Mouse (Mus musculus) thymus, adult 2 months (tissue): ENCODE data around the gene Psat1.

Experiments used
- CTCF ChIP-seq: fragments of 200-500 bp; IDR thresholded peaks from 2 replicates; pipeline ENCODE4 v1.5.1; 2012; ENCODE audit warnings: mild to moderate bottlenecking, control low read depth, low read length, moderate library complexity, borderline replicate concordance; ENCODE audit not compliant: control insufficient read depth, poor library complexity, insufficient read depth; ENCODE audit errors: extremely low read depth
- POLR2A ChIP-seq: fragments of 200-500 bp; IDR thresholded peaks from 2 replicates; pipeline ENCODE4 v1.6.1; 2012; ENCODE audit warnings: mild to moderate bottlenecking, low read length, control low read depth, moderate library complexity; ENCODE audit not compliant: control insufficient read depth, poor library complexity, insufficient read depth; ENCODE audit errors: extremely low read depth

DNA sequence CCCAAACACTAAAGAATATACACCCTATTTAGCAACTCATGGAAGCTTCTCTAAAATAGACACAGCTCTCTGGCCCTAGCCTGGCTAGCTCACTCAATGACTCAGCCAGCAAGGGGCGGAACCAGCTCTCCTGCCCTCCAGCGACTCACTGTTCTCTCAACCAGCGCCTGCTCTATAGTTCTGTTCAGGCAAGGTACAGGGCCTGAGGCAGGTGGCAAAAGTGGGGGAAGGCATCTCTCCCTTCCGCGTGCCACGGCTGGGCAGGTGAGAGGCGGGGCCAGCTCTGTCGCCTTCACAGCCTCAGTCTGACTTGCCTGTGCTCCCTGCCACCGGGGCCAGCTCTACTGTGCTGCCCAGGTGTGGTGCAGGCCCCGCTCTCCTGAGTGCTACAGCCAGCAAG, 474 bp downstream of the Psat1 start:
- TF ChIP-seq CTCF (no peak), POLR2A (no peak)
